Mouse (Mus musculus) stomach, postnatal 0 days (tissue): ENCODE data around the gene Atp5b. TPM values are rescaled to one million over a fixed set of nuclear protein-coding genes. Genes with fewer than 3 reads are reported as not detected.

Experiments used
- ATAC-seq: fragments of 200-750 bp; cut with Nextera tagmentation; 2 replicates; pipeline ENCODE4 v1.8.0; 2017; ENCODE audit not compliant: low FRiP score, low TSS enrichment
- DNase-seq: peaks from one replicate; pipeline ENCODE4 v3.0.0-alpha.2; 2016; ENCODE audit warnings: low spot score
- H3K27ac ChIP-seq: fragments of 300-500 bp; sonication (generic); replicated peaks from 2 replicates; pipeline ENCODE4 v1.5.1; 2014; ENCODE audit warnings: mild to moderate bottlenecking, control low read depth
- H3K27me3 ChIP-seq: fragments of 300-500 bp; sonication (generic); 2 replicates; pipeline ENCODE4 v1.6.1; 2014; ENCODE audit warnings: low read length; ENCODE audit not compliant: control insufficient read depth, insufficient read depth
- H3K36me3 ChIP-seq: fragments of 300-500 bp; sonication (generic); 2 replicates; pipeline ENCODE4 v1.6.1; 2014; ENCODE audit warnings: low read length, mixed read lengths; ENCODE audit not compliant: control insufficient read depth, insufficient read depth
- H3K4me1 ChIP-seq: fragments of 300-500 bp; sonication (generic); replicated peaks from 2 replicates; pipeline ENCODE4 v1.6.1; 2014; ENCODE audit warnings: antibody characterized with exemption; ENCODE audit not compliant: control insufficient read depth, insufficient read depth
- H3K4me2 ChIP-seq: fragments of 300-500 bp; sonication (generic); replicated peaks from 2 replicates; pipeline ENCODE4 v1.6.1; 2014; ENCODE audit warnings: low read depth, mild to moderate bottlenecking, control low read depth, moderate library complexity
- H3K4me3 ChIP-seq: fragments of 300-500 bp; sonication (generic); 2 replicates; pipeline ENCODE4 v1.5.1; 2014; ENCODE audit warnings: low read depth, low read length, control low read depth
- H3K9ac ChIP-seq: fragments of 300-500 bp; sonication (generic); 2 replicates; pipeline ENCODE4 v1.6.1; 2014; ENCODE audit warnings: mild to moderate bottlenecking, low read length, control low read depth, mixed read lengths
- H3K9me3 ChIP-seq: fragments of 300-500 bp; sonication (generic); 2 replicates; pipeline ENCODE4 v1.6.1; 2016; ENCODE audit warnings: low read length; ENCODE audit not compliant: control insufficient read depth
- CTCF ChIP-seq: IDR thresholded peaks from 2 replicates; pipeline ENCODE4 v1.5.1; 2016; ENCODE audit warnings: antibody characterized with exemption, low read depth, mild to moderate bottlenecking, moderate library complexity
- EP300 ChIP-seq: optimal IDR thresholded peaks from 2 replicates; pipeline ENCODE3; 2016; ENCODE audit warnings: antibody characterized with exemption
- WGBS: fragments of 180-500 bp; shearing (Covaris S2); extraction: QIAGEN DNeasy Blood & Tissue Kit; methylation state at CpG from one replicate; pipeline ENCODE4 v1.1.7; 2014; 5-methylcytosine and 5-hydroxymethylcytosine counted together
- polyA plus RNA-seq: library from polyadenylated mRNA; unstranded; fragments of >200 nt; fragmentation: Nextera tagmentation; extraction: Ambion mirVana; gene quantifications from 2 replicates; pipeline ENCODE4 v1.2.1, GENCODE M21; 2015

The Atp5b gene
- polyA plus RNA-seq, 1 experiment from 2014 or later: 2,075 TPM

DNA sequence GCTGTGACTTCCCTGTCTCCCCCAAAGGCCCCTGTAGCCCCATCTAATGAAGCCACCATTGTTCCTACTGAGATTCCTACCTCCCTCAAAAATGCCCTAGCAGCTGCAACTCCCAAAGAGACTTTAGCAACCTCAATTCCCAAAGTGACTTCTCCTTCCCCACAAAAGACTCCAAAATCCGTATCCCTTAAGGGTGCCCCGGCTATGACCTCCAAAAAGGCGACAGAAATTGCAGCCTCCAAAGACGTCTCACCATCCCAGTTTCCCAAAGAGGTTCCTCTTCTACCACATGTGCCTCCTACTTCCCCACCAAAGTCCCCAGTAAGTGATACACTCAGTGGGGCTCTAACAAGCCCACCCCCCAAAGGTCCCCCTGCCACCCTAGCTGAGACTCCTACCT lies 41.4 kb upstream of the Atp5b start:
- Histone ChIP-seq H3K9ac (no peak overlapping the region), H3K4me3 (no peak overlapping the region), H3K27me3 (no peaks in the 10 kb centered on the region), H3K4me1 (peaks cover 8% of the 10 kb centered on the region; the same call in 1 of the 2 replicates), H3K27ac (no peak overlapping the region), H3K4me2 (no peak overlapping the region), H3K9me3 (no peaks in the 10 kb centered on the region), H3K36me3 (peaks cover 27% of the 10 kb centered on the region)
- ATAC-seq: no peak
- WGBS: 69% methylated on average over 4 of the region's 4 CpGs
- no peak for TF ChIP-seq CTCF
- no peak for TF ChIP-seq EP300
- no peak for DNase-seq

DNA sequence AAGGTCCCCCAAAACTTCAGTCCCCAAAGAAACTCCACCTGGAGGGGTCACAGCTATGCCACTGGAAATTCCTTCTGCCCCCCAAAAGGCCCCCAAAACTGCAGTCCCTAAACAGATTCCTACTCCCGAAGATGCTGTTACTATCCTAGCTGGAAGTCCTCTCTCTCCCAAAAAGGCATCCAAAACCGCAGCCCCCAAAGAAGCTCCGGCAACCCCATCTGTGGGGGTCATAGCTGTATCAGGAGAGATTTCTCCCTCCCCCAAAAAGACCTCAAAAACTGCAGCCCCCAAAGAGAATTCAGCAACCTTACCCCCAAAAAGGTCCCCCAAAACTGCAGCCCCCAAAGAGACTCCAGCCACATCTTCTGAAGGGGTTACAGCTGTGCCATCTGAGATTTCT lies 40.6 kb upstream of the Atp5b start:
- H3K4me1 ChIP-seq: peaks cover 6% of the 10 kb centered on the region; the same call in 1 of the 2 replicates
- no peak for TF ChIP-seq CTCF
- no peak for TF ChIP-seq EP300
- H3K9ac ChIP-seq: no peak overlapping the region
- peaks cover 27% of the 10 kb centered on the region for H3K36me3 ChIP-seq
- no peaks in the 10 kb centered on the region for H3K27me3 ChIP-seq
- H3K4me3 ChIP-seq: no peak overlapping the region
- H3K27ac ChIP-seq: no peak overlapping the region
- no peak for ATAC-seq
- WGBS: 84% methylated on average over 3 of the region's 3 CpGs
- no peaks in the 10 kb centered on the region for H3K9me3 ChIP-seq
- no peak overlapping the region for H3K4me2 ChIP-seq
- no peak for DNase-seq

DNA sequence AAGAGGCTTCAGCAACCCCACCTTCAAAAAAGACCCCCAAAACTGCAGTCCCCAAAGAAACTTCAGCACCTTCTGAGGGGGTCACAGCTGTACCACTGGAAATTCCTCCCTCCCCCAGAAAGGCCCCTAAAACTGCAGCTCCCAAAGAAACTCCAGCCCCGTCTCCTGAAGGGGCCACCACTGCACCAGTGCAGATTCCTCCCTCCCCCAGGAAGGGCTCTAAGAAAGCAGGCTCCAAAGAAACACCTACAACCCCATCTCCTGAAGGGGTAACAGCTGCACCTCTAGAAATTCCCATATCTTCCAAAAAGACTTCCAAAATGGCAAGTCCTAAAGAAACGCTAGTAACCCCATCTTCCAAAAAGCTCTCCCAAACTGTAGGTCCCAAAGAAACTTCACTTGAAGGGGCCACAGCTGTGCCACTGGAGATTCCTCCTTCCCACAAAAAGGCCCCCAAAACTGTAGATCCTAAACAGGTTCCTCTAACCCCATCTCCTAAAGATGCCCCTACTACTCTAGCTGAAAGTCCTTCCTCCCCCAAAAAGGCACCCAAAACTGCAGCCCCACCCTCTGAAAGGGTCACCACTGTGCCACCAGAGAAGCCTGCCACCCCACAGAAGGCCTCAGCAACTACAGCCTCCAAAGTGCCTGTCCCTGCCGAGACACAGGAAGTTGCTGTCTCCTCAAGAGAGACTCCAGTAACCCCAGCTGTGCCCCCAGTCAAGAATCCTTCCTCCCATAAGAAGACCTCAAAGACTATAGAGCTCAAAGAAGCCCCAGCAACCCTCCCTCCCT lies 39.8 kb upstream of the Atp5b start:
- peaks cover 31% of the 10 kb centered on the region for H3K36me3 ChIP-seq
- peaks cover 3% of the 10 kb centered on the region; the same call in 1 of the 2 replicates for H3K4me1 ChIP-seq
- no peaks in the 10 kb centered on the region for H3K27me3 ChIP-seq
- no peak overlapping the region for H3K27ac ChIP-seq
- H3K9ac ChIP-seq: no peak overlapping the region
- DNase-seq: peak; percentile 12
- 50% methylated on average over 3 of the region's 3 CpGs for WGBS
- no peak overlapping the region for H3K4me3 ChIP-seq
- TF ChIP-seq EP300: no peak
- TF ChIP-seq CTCF: no peak
- H3K4me2 ChIP-seq: no peak overlapping the region
- ATAC-seq: no peak
- no peaks in the 10 kb centered on the region for H3K9me3 ChIP-seq

DNA sequence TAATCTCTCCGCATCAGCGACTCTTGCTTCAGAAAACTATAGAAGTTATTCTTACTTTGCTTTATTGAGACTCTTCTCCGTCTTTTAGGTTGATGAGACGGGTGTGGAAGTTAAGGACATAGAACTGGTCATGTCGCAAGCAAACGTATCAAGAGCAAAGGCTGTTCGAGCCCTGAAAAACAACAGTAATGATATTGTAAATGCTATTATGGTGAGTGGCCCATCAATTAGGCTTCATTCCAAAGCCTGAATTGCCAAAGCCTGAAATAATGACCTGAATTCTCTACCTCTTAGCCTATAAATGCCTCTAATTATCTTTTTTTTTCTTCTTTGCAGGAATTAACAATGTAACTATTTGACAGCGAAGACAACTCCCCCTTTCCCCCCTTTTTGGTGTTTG lies 34.9 kb upstream of the Atp5b start:
- no peaks in the 10 kb centered on the region for H3K9me3 ChIP-seq
- H3K9ac ChIP-seq: no peak overlapping the region
- H3K4me2 ChIP-seq: no peak overlapping the region
- DNase-seq: no peak
- no peak overlapping the region for H3K27ac ChIP-seq
- peaks cover 22% of the 10 kb centered on the region for H3K36me3 ChIP-seq
- no peaks in the 10 kb centered on the region for H3K4me1 ChIP-seq
- TF ChIP-seq EP300 (no peak), CTCF (no peak)
- no peak overlapping the region for H3K4me3 ChIP-seq
- no peak for ATAC-seq
- 93% methylated on average over 8 of the region's 8 CpGs for WGBS
- H3K27me3 ChIP-seq: no peaks in the 10 kb centered on the region

DNA sequence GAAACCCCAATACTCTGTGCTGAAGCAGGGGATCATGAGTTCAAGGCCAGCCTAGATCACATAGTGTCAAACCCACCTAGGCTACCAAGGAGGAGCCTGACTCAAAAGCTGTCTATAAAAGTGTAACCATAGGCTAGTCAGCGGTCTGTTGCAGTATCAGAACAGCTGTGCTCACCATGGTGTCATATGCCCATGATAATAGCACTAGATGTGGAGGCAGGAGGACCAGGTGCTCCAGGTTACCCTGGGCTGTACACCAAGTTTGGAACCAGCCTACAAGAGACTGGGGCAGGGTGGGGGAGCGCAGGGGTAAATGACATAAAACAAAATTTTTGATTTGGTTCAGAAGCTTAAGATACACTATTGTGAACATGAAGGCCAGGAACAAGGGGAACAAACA lies 33.3 kb upstream of the Atp5b start:
- peaks cover 17% of the 10 kb centered on the region for H3K36me3 ChIP-seq
- ATAC-seq: peak; percentile 54; the same call in 1 of the 2 replicates
- DNase-seq: peak; percentile 12

DNA sequence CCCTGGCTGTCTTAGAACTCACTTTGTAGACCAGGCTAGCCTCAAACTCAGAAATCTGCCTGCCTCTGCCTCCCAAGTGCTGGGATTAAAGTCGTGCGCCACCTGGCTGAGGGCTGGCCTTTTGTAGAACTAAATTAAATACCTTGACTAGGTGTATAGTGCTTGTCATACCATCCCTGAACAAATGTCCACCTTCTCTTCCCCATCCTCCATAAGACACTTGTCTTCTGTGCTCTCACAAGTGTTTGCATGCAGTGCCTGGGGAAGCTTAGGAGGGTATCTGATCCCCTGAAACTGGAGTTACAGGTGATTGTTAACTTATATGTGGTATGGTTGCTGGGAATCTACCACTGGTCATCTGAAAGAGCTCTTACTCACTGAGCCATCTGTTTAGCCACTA lies 32.7 kb upstream of the Atp5b start:
- no peaks in the 10 kb centered on the region for H3K27me3 ChIP-seq
- no peak overlapping the region for H3K9ac ChIP-seq
- WGBS: 68% methylated on average over 2 of the region's 2 CpGs
- H3K4me2 ChIP-seq: no peak overlapping the region
- ATAC-seq: no peak
- peaks cover 16% of the 10 kb centered on the region for H3K36me3 ChIP-seq
- H3K4me3 ChIP-seq: no peak overlapping the region
- TF ChIP-seq EP300 (no peak), CTCF (no peak; the same call in 1 of the 2 replicates)
- H3K9me3 ChIP-seq: no peaks in the 10 kb centered on the region
- no peak overlapping the region for H3K27ac ChIP-seq
- DNase-seq: no peak
- no peaks in the 10 kb centered on the region for H3K4me1 ChIP-seq

More for the DNA sequence above, 33.3 kb upstream of the Atp5b start:
- H3K4me2 ChIP-seq: no peak overlapping the region
- H3K27ac ChIP-seq: no peak overlapping the region
- no peaks in the 10 kb centered on the region for H3K4me1 ChIP-seq
- WGBS: 98% methylated on average over 2 of the region's 2 CpGs
- TF ChIP-seq EP300 (no peak), CTCF (no peak)
- H3K9ac ChIP-seq: no peak overlapping the region
- H3K9me3 ChIP-seq: no peaks in the 10 kb centered on the region
- no peaks in the 10 kb centered on the region for H3K27me3 ChIP-seq
- no peak overlapping the region for H3K4me3 ChIP-seq
